Mouse (Mus musculus): ENCODE results near the gene Mark3.

- TF ChIP-seq POLR2A (IDR thresholded peaks at IDR 0.05; ENCODE audit: insufficient read depth, low read depth, low read length) (no peak), EP300 (IDR thresholded peaks at IDR 0.05; ENCODE audit: insufficient read depth, low read depth, low read length) (no peak), CTCF (IDR thresholded peaks at IDR 0.05) (no peak)
Measured at GRCm38 (mm10) chr12:111562276-111562814, 12.0 kb upstream of the Mark3 start.

Data from heart, adult 2 months (tissue).